Comparison of ENCODE assay signal across 10 mouse cellular contexts in the genomic region with DNA sequence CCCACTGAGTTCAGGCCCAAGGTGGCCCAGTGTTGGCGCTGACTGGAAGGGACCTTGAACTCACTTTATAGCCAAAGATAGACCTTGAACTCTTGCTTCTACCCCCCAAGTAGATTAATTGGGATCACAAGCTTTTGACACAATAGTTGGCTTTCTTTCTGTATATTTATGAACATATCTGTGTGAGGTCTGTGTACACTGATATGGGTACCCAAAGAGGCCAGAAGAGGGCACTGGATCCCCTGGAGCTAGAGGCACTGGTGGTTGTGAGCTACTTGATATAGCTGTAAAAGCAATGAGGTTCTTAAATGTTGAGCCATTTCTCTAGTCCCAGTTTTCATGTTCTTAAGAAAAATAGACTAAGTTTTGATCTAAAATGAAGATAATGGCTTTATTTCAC. TPM values are rescaled to one million over a fixed set of nuclear protein-coding genes. Genes with fewer than 3 reads are reported as not detected.
DNase-seq lines count a peak whose midpoint lies in the region; ATAC-seq and TF ChIP-seq lines count a peak whose summit lies in the region.
"Had no signal": no experiment of that assay in that cellular context is flagged by ENCODE, and none has a peak within 500 bp of the region (broad histone marks: within the 10 kb centered on the region; RNA-seq: fewer than 3 reads in every experiment).

No protein-coding gene starts in this region.

- no peaks in the 10 kb centered on the region for H3K9me3 ChIP-seq in ES-Bruce4 (replicated peaks; ENCODE audit: control insufficient read depth, insufficient read depth, low read length, poor library complexity, severe bottlenecking)
- H3K9me3 ChIP-seq: lung, embryonic 15.5 days had no signal

- no peak for TF ChIP-seq POLR2A in ES-Bruce4 (IDR thresholded peaks at IDR 0.05; ENCODE audit: insufficient read depth, low read length)

- H3K4me3 ChIP-seq in ES-Bruce4 (ENCODE audit: low read depth, low read length), result no peak overlapping the region
- H3K4me3 ChIP-seq: lung, embryonic 15.5 days had no signal

- no peak overlapping the region for H3K9ac ChIP-seq in ES-Bruce4 (ENCODE audit: low read depth, poor library complexity, severe bottlenecking)
- H3K9ac ChIP-seq: lung, embryonic 15.5 days had no signal

- H3K27ac ChIP-seq in ES-Bruce4 (ENCODE audit: insufficient read depth, low read length), result no peak overlapping the region
- H3K27ac ChIP-seq: lung, embryonic 15.5 days had no signal

- no peak for TF ChIP-seq EP300 in ES-Bruce4 (IDR thresholded peaks at IDR 0.05; ENCODE audit: insufficient read depth, low read depth, low read length)

- ATAC-seq in megakaryocyte progenitor cell, adult 5-6 weeks (replicated peaks; ENCODE audit: poor library complexity), result peak; percentile 70
- ATAC-seq: forebrain, embryonic 16.5 days had no signal

- DNase-seq in kidney, adult 11 months, result peak; percentile 17
- no peak for DNase-seq in kidney, postnatal 14 days
- DNase-seq in c-Kit-positive CD71-negative TER-119-negative erythroid progenitor cells, embryonic 14.5 days (ENCODE audit: low read depth), result peak; percentile 12
- DNase-seq in adipocyte (ENCODE audit: low spot score), result no peak
- DNase-seq in ovary, postnatal 36 days (ENCODE audit: low spot score), result no peak
- no peak for DNase-seq in urinary bladder, postnatal 14 days (ENCODE audit: low spot score)

- H3K27me3 ChIP-seq in ES-Bruce4 (ENCODE audit: control insufficient read depth, insufficient read depth, low read length, poor library complexity, severe bottlenecking), result no peaks in the 10 kb centered on the region
- H3K27me3 ChIP-seq: lung, embryonic 15.5 days had no signal

- no peaks in the 10 kb centered on the region for H3K4me1 ChIP-seq in ES-Bruce4 (ENCODE audit: control insufficient read depth, insufficient read depth, low read length)
- H3K4me1 ChIP-seq: lung, embryonic 15.5 days had no signal

- peaks cover 5% of the 10 kb centered on the region for H3K36me3 ChIP-seq in ES-Bruce4 (ENCODE audit: control insufficient read depth, insufficient read depth, low read length, poor library complexity, severe bottlenecking)

- TF ChIP-seq CTCF in ES-Bruce4 (IDR thresholded peaks at IDR 0.05; ENCODE audit: low read depth, low read length), result peak; percentile 27

RNA-seq across cellular contexts. Expression of gene Mfn1, which starts 23.8 kb away (rescaled TPM):
- 57.0 and 57.2 TPM in 2 replicates for polyA plus RNA-seq in ES-Bruce4 (2011; ENCODE audit: insufficient read depth, insufficient read length, low read depth, missing spikeins)
- 15.7 and 31.2 TPM in 2 replicates for total RNA-seq in megakaryocyte progenitor cell, adult 5-6 weeks (2015)
- 34.1 and 60.3 TPM in 2 replicates for total RNA-seq in megakaryocyte progenitor cell, adult 5-6 weeks (2017)

RNA-seq across cellular contexts. Expression of gene Zfp639, which starts 43.0 kb away (rescaled TPM):
- 49.8 and 55.1 TPM in 2 replicates for polyA plus RNA-seq in ES-Bruce4 (2011; ENCODE audit: insufficient read depth, insufficient read length, low read depth, missing spikeins)
- 55.2 and 56.9 TPM in 2 replicates for total RNA-seq in megakaryocyte progenitor cell, adult 5-6 weeks (2015)
- 43.1 and 49.9 TPM in 2 replicates for total RNA-seq in megakaryocyte progenitor cell, adult 5-6 weeks (2017)

Comparison
In these comparisons a context has a peak if more than half of its experiments do, and no peak if none do; other contexts are left out.
1. DNase-seq: peak in kidney, adult 11 months (single experiment) and c-Kit-positive CD71-negative TER-119-negative erythroid progenitor cells, embryonic 14.5 days (single experiment); none in kidney, postnatal 14 days (single experiment), adipocyte (single experiment), ovary, postnatal 36 days (single experiment) and urinary bladder, postnatal 14 days (single experiment).